Mouse (Mus musculus): ENCODE data around the gene Ifitm5.

GRCm38 (mm10) chr7:140907131-140907530, 43.0 kb downstream of the Ifitm5 start:
- TF ChIP-seq POLR2A (IDR thresholded peaks at IDR 0.05; ENCODE audit: insufficient read depth, low read length) = no peak
- TF ChIP-seq CTCF (IDR thresholded peaks at IDR 0.05; ENCODE audit: low read depth, low read length) = no peak

All from ES-Bruce4 (cell line).